11 mouse cellular contexts compared by ENCODE assay signal in the genomic region with DNA sequence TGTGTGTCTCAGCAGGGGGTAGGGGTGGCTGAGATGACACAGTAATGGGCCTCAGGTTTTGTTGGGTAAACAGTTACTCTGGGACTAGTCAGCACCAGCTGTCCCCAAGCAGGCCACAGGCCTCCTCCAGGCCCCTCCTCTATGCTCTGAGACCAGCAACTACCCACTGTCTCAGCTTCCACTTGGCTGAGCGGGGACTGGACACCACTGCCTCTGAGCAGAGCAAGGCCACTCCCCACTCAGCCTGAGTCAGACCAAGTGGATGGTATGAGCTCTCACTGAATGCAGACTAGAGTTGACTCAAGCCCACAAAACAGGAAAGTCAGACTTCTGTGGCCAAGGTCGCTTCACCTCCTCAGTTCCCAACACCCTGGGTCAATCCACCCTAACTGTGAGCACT.
DNase-seq lines count a peak whose midpoint lies in the region; TF ChIP-seq lines count a peak whose summit lies in the region.
"Had no signal": no experiment of that assay in that cellular context is flagged by ENCODE, and none has a peak within 500 bp of the region (broad histone marks: within the 10 kb centered on the region; RNA-seq: fewer than 3 reads in every experiment).

No protein-coding gene starts in this region.

- no peak overlapping the region for H3K4me3 ChIP-seq in kidney, adult 2 months (ENCODE audit: insufficient read depth, low read depth, low read length)
- H3K4me3 ChIP-seq: heart, embryonic 13.5 days; lung, embryonic 15.5 days had no signal

- H3K36me3 ChIP-seq in kidney, adult 2 months (ENCODE audit: control insufficient read depth, insufficient read depth, low read length): no peaks in the 10 kb centered on the region
- H3K36me3 ChIP-seq: G1E; heart, embryonic 13.5 days; lung, embryonic 15.5 days had no signal

- H3K27me3 ChIP-seq in kidney, adult 2 months (replicated peaks; ENCODE audit: control insufficient read depth, insufficient read depth, low read length): no peaks in the 10 kb centered on the region
- H3K27me3 ChIP-seq: heart, embryonic 13.5 days; lung, embryonic 15.5 days had no signal

- 85% methylated on average over 2 of the region's 2 CpGs for WGBS in kidney, adult 2 months

- H3K4me1 ChIP-seq in kidney, adult 2 months (ENCODE audit: control insufficient read depth, insufficient read depth, low read length): no peaks in the 10 kb centered on the region
- H3K4me1 ChIP-seq: heart, embryonic 13.5 days; lung, embryonic 15.5 days had no signal

- DNase-seq in kidney, adult 2 months: peak; percentile 41
- DNase-seq in kidney, adult 18-20 months: no peak
- peak; percentile 76 for DNase-seq in Muller cell, postnatal 12 days (ENCODE audit: inconsistent ontology term)
- peak; percentile 45 for DNase-seq in adrenal gland, postnatal 14 days
- peak; percentile 10 to 25 for DNase-seq in kidney, postnatal 36 days
- no peak for DNase-seq in frontal cortex, postnatal 14 days (ENCODE audit: low spot score in 2 of 2)
- no peak for DNase-seq in left cerebral cortex, adult 9 months (ENCODE audit: low spot score in 2 of 2)
- no peak for DNase-seq in frontal cortex, adult 2 months (ENCODE audit: extremely low spot score in 1 of 2, low spot score in 1 of 2)

- H3K27ac ChIP-seq in kidney, adult 2 months (ENCODE audit: insufficient read depth, low read depth, low read length): no peak overlapping the region
- H3K27ac ChIP-seq: heart, embryonic 13.5 days; lung, embryonic 15.5 days had no signal

- no peak for TF ChIP-seq CTCF in kidney, adult 2 months (conservative IDR thresholded peaks at IDR 0.05; ENCODE audit: insufficient read depth, insufficient read length, low read depth, low read length)

- TF ChIP-seq POLR2A in kidney, adult 2 months (IDR thresholded peaks at IDR 0.05; ENCODE audit: low read depth, low read length): no peak

Comparison
In these comparisons a context has a peak if more than half of its experiments do, and no peak if none do; other contexts are left out.
1. DNase-seq: peak in kidney, adult 2 months (single experiment), Muller cell, postnatal 12 days (single experiment), adrenal gland, postnatal 14 days (single experiment) and kidney, postnatal 36 days (2 of 2); none in kidney, adult 18-20 months (single experiment), frontal cortex, postnatal 14 days (0 of 2), left cerebral cortex, adult 9 months (0 of 2) and frontal cortex, adult 2 months (0 of 2).